Mouse (Mus musculus) thymus, adult 2 months (tissue): ENCODE measurements around the gene Acad11.

Source experiments
- CTCF ChIP-seq: fragments of 200-500 bp; IDR thresholded peaks from 2 replicates; pipeline ENCODE4 v1.5.1; 2012; ENCODE audit warnings: mild to moderate bottlenecking, control low read depth, low read length, moderate library complexity, borderline replicate concordance; ENCODE audit not compliant: control insufficient read depth, poor library complexity, insufficient read depth; ENCODE audit errors: extremely low read depth
- POLR2A ChIP-seq: fragments of 200-500 bp; IDR thresholded peaks from 2 replicates; pipeline ENCODE4 v1.6.1; 2012; ENCODE audit warnings: mild to moderate bottlenecking, low read length, control low read depth, moderate library complexity; ENCODE audit not compliant: control insufficient read depth, poor library complexity, insufficient read depth; ENCODE audit errors: extremely low read depth

DNA sequence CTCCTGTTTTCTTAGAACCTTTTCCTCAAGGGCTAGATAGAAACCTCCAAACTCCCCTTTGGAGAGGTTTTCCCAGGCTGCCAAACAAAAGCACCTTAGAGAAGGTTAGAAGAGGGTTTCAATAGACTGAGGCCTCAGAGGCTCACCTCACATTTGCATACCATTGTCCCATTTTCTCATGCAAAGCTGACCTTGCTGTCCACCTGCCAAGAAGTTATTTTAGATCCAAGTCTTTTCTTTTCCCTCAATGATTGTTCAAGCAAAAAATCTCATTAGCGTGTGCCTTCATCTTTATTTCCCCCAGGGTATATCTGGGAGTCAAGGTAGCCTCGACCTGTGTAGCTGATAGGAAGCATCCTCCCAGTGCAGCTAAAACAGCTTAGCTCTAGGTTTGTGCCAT is 39.7 kb downstream of the Acad11 start:
- no peak for TF ChIP-seq POLR2A
- no peak for TF ChIP-seq CTCF
